In the genomic region with DNA sequence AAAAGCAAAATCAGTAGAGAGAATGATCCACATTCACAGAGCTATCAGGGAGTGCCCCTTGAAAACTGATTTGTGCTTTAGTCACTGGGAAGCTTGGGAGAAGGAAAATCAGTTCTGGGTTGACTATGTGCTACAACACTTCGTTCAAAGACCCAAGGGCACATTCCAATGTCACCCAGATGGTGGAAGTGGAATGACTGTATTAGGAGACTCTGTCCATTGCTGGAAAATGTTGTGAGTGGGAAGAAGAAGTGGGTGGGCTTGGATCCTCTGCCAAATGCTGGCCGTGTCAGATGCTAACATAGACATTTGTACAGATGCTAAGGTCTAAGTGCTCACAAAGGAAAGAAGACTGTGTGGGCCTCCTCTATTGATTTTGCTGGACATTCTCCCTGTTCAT, we compare ENCODE assay signal across 28 mouse cellular contexts. TPM values are rescaled to one million over a fixed set of nuclear protein-coding genes. Genes with fewer than 3 reads are reported as not detected.
"Had no signal": no experiment of that assay in that cellular context is flagged by ENCODE, and none has a peak within 500 bp of the region (broad histone marks: within the 10 kb centered on the region; RNA-seq: fewer than 3 reads in every experiment).

No protein-coding gene starts in this region.

- H3K27ac ChIP-seq: embryonic facial prominence, embryonic 10.5 days; embryonic facial prominence, embryonic 12.5 days; embryonic facial prominence, embryonic 13.5 days; embryonic facial prominence, embryonic 15.5 days; forebrain, embryonic 10.5 days; forebrain, embryonic 12.5 days; forebrain, embryonic 13.5 days; forebrain, embryonic 15.5 days; gastrocnemius, adult 2 months; heart, adult 2 months had no signal

- H3K4me2 ChIP-seq: embryonic facial prominence, embryonic 12.5 days; embryonic facial prominence, embryonic 13.5 days; embryonic facial prominence, embryonic 15.5 days; forebrain, embryonic 12.5 days; forebrain, embryonic 13.5 days; forebrain, embryonic 15.5 days had no signal

- H3K27me3 ChIP-seq: embryonic facial prominence, embryonic 12.5 days; embryonic facial prominence, embryonic 13.5 days; embryonic facial prominence, embryonic 15.5 days; forebrain, embryonic 12.5 days; forebrain, embryonic 13.5 days; forebrain, embryonic 15.5 days had no signal

- H3K9ac ChIP-seq: embryonic facial prominence, embryonic 12.5 days; embryonic facial prominence, embryonic 13.5 days; embryonic facial prominence, embryonic 15.5 days; forebrain, embryonic 12.5 days; forebrain, embryonic 13.5 days; forebrain, embryonic 15.5 days; forebrain, postnatal 0 days had no signal

- H3K4me3 ChIP-seq: embryonic facial prominence, embryonic 10.5 days; embryonic facial prominence, embryonic 12.5 days; embryonic facial prominence, embryonic 13.5 days; embryonic facial prominence, embryonic 15.5 days; erythroblast, embryonic 14.5 days; forebrain, embryonic 10.5 days; forebrain, embryonic 12.5 days; forebrain, embryonic 13.5 days; forebrain, embryonic 15.5 days; gastrocnemius, adult 2 months; heart, adult 2 months had no signal

- H3K9me3 ChIP-seq: embryonic facial prominence, embryonic 10.5 days; embryonic facial prominence, embryonic 12.5 days; embryonic facial prominence, embryonic 13.5 days; embryonic facial prominence, embryonic 15.5 days; forebrain, embryonic 10.5 days; forebrain, embryonic 12.5 days; forebrain, embryonic 13.5 days; forebrain, embryonic 15.5 days had no signal

- H3K36me3 ChIP-seq: embryonic facial prominence, embryonic 10.5 days; embryonic facial prominence, embryonic 12.5 days; embryonic facial prominence, embryonic 15.5 days; forebrain, embryonic 15.5 days had no signal

- H3K4me1 ChIP-seq: embryonic facial prominence, embryonic 10.5 days; embryonic facial prominence, embryonic 12.5 days; embryonic facial prominence, embryonic 13.5 days; embryonic facial prominence, embryonic 15.5 days; forebrain, embryonic 10.5 days; forebrain, embryonic 12.5 days; forebrain, embryonic 13.5 days; forebrain, embryonic 15.5 days had no signal

- DNase-seq: cerebellum, adult 8-10 months; cerebellum, adult 9-10 months; cerebellum, adult 9-11 months; cerebellum, postnatal 10 days; cerebellum, postnatal 14 days; cerebellum, postnatal 25 days; cerebellum, postnatal 36 days; embryo, embryonic 11 days; forebrain, postnatal 0 days; gastrocnemius, adult 2 months; gastrocnemius, postnatal 10 days; gastrocnemius, postnatal 14 days; gastrocnemius, postnatal 25 days; gastrocnemius, postnatal 36 days; heart, adult 11 months; heart, adult 18-20 months; heart, adult 2 months had no signal

- ATAC-seq: forebrain, embryonic 13.5 days; forebrain, embryonic 14.5 days; forebrain, embryonic 15.5 days; forebrain, embryonic 16.5 days; forebrain, postnatal 0 days had no signal

RNA-seq across cellular contexts. Expression of a gene that starts 29.6 kb away (rescaled TPM):
- polyA plus RNA-seq: erythroblast, embryonic 14.5 days had no signal
